Mouse (Mus musculus): ENCODE results near the gene Akirin1.

Akirin1 gene

DNA sequence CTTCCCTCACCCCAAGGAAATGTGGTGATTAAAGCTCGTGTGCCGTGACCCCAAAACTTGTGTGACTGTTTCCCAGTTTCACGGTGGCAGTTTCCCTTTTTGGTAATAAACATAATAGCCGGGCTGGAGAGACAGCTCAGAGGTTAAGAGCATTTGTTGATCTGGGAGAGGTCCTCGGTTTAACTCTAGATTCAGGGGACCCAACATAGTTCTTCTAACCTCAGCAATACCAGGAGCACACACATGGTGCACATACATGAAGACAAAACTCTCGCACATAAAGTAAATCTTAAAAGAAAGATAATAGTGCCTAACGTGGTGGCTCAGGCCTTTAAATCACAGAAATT lies 31.7 kb downstream of the Akirin1 start:
- no peak for DNase-seq (ENCODE audit: low spot score in 2 of 2)

GRCm38 (mm10) chr4:123717574-123718433 lies 32.3 kb downstream of the Akirin1 start, which contains the start of gene Ndufs5:
TSS of gene Ndufs5 (minus strand) at chr4:123718202.
- DNase-seq (ENCODE audit: low spot score in 2 of 2): peak; percentile 94 to 95

DNA sequence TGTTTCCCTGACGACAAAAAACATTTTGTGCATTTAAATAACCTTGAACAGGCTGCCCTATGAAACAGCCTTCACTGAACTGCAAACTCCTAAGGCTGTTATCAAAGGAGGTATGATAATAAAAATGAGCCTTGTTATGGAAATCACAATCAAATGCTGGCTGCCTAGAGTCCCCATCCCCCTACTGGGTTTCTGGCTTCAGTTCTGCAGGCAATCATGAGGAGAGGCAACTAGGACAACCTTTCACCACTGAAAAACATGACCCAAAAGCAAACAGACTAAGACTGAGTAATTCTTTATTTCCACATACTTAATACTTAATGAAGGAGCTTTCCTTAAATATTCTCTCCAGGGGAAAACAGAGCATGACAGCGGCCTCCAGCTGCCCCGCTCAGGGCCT lies 37.7 kb downstream of the Akirin1 start:
- no peak for DNase-seq (ENCODE audit: low spot score in 2 of 2)

GRCm38 (mm10) chr4:123707340-123707739 lies 42.8 kb downstream of the Akirin1 start:
- no peak for DNase-seq (ENCODE audit: low spot score in 2 of 2)

- no peak for DNase-seq (ENCODE audit: low spot score in 2 of 2)
Observed at GRCm38 (mm10) chr4:123705340-123705739, 44.8 kb downstream of the Akirin1 start.

DNA sequence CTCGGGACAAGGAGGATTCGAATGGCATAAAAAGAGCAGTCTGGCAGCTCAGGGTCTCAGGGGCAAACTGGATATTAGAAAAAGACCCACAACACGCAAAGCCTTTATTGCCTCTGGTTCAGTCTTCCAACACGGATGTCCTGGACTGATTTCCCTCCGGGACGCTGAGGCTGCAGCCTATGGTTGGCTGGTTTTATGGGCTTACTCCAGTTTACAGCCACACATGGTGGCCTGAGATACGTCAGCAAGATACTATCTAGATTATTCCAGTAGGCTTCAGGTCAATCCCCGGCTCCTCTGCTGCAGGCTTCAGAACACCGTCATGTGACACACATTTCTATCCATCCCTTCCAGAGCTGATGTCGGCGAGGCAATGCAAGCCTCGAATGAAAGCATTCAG lies 56.8 kb downstream of the Akirin1 start:
- no peak for DNase-seq (ENCODE audit: low spot score in 2 of 2)

DNA sequence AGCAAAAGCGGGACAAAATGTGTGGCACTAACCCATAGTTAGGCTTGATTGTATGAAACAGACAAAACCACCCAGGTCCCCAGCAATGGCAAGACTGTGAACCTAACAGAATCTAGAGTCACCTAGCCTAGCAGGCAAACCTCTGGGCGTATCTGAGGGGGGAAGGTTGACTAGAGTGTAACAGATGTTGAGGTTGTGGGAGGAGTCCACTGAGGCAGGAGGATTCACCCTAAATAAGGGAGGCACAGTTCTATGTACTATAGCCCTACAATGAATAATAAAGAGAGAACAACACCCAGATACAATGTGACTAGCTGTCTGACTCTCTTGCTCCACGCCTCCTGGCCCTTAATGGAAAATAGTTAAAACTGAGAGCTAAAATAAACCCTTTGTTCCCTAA lies 58.1 kb downstream of the Akirin1 start:
- no peak for DNase-seq (ENCODE audit: low spot score in 2 of 2)

GRCm38 (mm10) chr4:123690311-123690710 lies 59.8 kb downstream of the Akirin1 start:
- DNase-seq (ENCODE audit: low spot score in 2 of 2): no peak

GRCm38 (mm10) chr4:123687025-123687781 lies 62.9 kb downstream of the Akirin1 start:
- no peak for DNase-seq (ENCODE audit: low spot score in 2 of 2)

GRCm38 (mm10) chr4:123686368-123687024 lies 63.6 kb downstream of the Akirin1 start:
- DNase-seq (ENCODE audit: low spot score in 2 of 2): no peak

DNA sequence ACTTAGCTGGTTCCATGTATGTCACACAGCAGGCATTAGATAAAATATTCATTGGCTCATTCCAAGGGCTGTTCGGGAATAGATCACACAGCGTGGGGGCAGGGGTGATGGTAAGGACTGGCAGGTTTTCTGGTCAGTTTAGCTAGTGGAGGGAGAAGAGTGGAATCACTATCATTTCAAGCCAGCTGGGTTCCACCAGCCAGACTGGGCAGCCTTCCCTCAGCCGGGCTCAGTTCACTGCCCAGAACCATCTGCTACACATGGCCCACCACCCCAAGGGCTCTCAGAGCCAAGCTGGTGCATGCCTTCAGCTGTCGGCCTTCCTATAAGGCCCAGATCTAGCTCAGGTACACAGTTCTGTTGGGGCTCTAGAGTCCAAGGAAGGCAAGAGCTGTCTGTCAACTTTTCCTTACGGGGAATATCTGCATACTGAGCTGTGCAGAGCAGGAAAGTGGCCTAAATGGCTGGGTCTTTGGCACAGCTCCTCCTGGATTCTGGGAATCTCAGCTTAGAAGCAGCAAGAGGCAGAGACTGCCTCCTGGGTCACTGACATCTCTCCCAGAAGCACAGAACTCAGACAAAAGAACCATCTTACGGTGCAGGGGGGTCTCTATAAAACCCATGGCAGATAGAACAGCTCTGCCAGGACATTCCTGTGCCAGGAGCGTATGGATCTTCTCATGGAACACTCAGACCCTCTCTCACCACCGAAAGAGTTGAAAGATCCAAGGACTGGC lies 64.5 kb downstream of the Akirin1 start:
- no peak for DNase-seq (ENCODE audit: low spot score in 2 of 2)

DNA sequence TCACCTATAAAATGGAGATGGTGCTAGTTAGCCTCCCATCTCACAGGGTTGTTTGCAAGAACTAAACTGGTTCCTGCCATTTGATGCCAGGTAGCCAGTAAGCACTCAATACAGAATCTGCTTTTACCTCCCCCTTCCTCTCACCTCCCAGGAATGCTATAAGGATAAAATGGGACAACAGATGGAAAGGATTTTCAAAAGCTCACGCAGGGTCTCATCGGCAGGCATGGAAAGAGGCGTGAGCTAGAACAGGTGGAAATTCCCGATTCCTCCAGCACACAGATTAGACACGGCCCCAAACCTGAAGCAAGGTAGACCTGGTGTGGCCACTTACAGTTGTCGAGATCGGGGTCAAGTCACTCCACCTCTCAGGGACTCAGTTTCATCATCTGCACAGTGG lies 65.1 kb downstream of the Akirin1 start:
- DNase-seq (ENCODE audit: low spot score in 2 of 2): no peak
